Mouse (Mus musculus): Measurements from ENCODE around the gene Gm128.
A peak's percentile ranks its signal among the peaks of the same experiment; 100 is the strongest.

Gm128 gene

GRCm38 (mm10) chr3:95269789-95270188 is 28.4 kb upstream of the Gm128 start:
- DNase-seq (ENCODE audit: low spot score in 2 of 2) = no peak

DNA sequence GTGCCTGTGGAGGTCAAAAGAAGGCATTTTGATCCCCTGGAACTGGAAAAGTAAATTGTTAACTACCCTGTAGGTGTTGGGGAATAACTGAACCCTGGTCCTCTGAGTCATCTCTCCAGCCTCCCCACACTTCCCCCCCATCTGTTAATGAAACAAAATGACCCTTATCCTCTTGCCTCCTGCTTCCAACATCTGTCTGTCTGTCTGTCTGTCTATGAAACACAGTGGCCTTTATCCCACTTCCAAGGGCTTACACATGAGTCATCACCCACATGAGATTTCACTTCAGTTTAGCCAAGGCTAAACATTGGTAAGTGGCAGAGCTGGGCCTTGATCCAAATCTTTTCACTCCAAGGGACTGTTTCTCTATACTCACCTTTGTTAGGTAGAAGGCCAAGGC is 26.5 kb upstream of the Gm128 start:
- DNase-seq (ENCODE audit: low spot score in 2 of 2) = no peak

GRCm38 (mm10) chr3:95266052-95266451 is 24.7 kb upstream of the Gm128 start:
- no peak for DNase-seq (ENCODE audit: low spot score in 2 of 2)

DNA sequence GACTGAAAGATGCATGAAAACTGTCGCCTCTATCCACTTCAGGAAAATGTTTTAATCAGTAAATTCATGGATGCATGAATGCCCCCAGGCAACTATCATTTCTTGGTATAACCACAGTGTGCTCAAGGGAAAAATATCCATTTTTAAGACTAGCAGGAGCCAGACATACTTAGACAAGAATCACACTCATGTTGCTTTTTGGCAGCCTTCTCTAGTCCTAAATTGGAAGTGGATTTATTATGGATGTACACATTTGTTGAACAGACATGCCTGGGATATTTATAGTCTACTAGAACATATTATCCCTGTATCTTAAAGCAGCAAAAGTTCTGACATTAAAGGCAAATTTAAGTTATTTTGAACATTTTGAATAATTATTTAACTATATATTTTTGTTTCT is 23.3 kb upstream of the Gm128 start:
- no peak for DNase-seq (ENCODE audit: low spot score in 2 of 2)

GRCm38 (mm10) chr3:95263089-95263739 is 21.8 kb upstream of the Gm128 start:
- DNase-seq (ENCODE audit: low spot score in 2 of 2) = peak; percentile 73 to 76

- DNase-seq (ENCODE audit: low spot score in 2 of 2) = no peak
Observed at GRCm38 (mm10) chr3:95261975-95262374, 20.6 kb upstream of the Gm128 start.

DNA sequence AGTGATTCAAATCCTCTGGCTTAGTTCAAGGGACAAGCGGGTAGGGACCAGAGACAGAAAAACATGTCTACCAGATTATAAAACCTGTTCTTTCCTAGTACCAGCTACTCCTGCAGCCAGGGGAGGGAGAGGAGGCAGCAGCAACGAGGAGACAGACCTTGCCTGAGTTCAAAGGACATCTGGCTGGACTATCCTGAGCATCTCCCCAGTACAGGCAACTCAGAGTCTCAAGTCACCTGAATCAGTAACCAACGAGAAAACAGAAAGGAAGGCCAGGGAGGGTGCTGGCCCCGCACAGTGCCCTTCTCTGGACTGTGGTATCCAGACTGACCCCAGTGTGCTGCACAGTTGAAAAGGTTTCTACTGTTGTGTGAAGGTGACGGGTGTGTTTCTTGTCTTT is 15.5 kb upstream of the Gm128 start:
- no peak for DNase-seq (ENCODE audit: low spot score in 2 of 2)

GRCm38 (mm10) chr3:95250783-95251424 is 9.5 kb upstream of the Gm128 start, which contains the start of gene Bnipl:
Bnipl (minus strand) TSS chr3:95251193.
- no peak for DNase-seq (ENCODE audit: low spot score in 2 of 2)

GRCm38 (mm10) chr3:95250361-95250760 is 9.0 kb upstream of the Gm128 start:
- no peak for DNase-seq (ENCODE audit: low spot score in 2 of 2)

DNA sequence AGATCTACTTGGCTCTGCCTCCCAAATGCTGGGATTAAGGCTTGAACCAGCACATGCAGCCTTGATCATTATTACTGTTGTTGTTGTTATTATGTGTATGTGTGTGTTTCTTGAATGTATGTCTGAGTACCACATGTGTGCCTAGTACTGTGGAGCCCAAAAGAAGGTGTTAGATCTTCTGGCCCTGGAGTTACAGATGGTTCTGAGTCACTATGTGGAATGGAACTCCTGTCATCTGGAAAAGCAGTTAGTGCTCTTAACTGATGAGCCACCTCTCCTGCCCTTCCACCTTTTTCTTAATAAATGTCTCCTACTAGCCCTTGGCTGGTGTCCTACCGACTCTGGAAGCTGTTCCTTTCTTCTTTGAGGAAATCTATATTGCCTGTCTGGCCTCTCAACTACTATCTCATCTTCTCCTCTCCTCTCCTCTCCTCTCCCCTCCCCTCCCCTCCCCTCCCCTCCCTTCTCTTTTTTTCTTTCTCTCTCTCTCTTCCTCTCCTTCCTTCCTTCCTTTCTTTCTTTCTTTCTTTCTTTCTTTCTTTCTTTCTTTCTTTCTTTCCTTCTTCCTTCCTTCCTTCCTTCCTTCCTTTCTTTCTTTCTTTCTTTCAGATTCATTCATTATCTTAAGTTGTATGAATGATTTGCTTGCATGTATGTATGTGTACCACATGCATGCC is 6.4 kb upstream of the Gm128 start:
- DNase-seq (ENCODE audit: low spot score in 2 of 2) = no peak

- DNase-seq (ENCODE audit: low spot score in 2 of 2) = peak; percentile 40 to 51
Observed at GRCm38 (mm10) chr3:95246465-95247231, 5.2 kb upstream of the Gm128 start.

GRCm38 (mm10) chr3:95243086-95243485 is 1.7 kb upstream of the Gm128 start:
- no peak for DNase-seq (ENCODE audit: low spot score in 2 of 2)

- DNase-seq (ENCODE audit: low spot score in 2 of 2) = no peak
Observed at GRCm38 (mm10) chr3:95240900-95241299, 498 bp downstream of the Gm128 start.

DNA sequence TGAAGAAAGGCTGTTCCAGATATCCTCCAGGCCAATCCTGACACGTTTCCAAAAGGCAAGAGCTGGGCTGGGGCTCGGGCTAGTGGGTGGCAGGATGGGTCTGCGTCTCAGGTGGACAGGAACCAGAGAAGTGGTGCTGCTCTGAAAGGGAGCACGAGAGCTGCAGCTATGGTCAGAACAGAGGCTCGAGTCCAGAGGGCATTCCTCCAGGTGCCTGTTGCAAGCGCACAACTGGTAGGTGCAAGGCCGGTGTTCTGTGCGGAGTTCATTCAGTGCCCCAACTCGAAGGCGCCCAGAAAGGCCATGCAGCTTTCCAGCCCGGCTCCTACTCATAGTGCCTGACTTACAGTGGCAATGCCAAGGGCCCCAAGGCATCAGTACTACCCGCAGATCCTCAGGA is 1.4 kb downstream of the Gm128 start:
- DNase-seq (ENCODE audit: low spot score in 2 of 2) = no peak

DNA sequence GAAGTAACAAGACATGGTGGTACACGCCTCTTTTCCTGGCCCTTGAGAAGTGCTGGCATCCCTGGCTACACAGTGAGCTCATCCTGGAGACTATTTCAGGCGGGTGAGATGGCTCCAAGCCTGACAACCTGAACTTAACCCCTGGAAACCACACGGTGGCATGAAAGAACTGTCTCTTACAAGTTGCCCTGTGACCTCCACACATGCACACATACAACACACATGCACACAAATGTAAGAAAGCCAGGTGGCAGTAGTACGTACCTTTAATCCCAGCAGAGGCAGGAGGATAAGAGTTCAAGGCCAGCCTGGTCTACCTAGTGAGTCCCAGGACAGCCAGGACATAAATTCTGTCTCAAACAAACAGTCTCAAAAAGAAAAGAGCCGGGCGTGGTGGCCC is 2.4 kb downstream of the Gm128 start:
- no peak for DNase-seq (ENCODE audit: low spot score in 2 of 2)

DNA sequence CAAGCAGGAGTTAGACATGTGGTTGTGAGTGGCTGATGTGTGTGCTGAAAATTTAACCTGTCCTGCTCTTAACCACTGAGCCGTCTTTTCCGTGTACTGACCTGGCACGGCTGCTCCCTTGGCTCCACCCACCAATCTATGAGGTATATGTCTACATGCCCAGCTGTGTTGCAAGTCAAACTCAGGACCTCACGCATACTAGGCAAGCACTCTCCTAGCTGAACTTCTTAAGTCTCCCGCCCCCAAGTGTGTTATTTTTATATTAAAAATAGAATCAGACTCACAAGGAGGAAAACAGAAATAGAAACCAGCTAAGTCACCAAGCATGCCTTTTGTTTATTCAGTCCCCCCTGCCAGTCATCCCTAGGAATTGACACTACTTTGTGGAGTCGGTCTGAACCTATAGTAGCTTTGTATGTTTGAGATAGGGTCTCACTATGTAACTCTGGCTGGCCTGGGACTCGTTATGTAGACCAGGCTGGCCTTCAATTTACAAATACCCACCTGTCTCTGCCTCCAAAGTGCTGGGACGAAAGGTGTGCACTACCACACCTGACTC is 3.8 kb downstream of the Gm128 start:
- DNase-seq (ENCODE audit: low spot score in 2 of 2) = no peak

GRCm38 (mm10) chr3:95235386-95236301 is 5.8 kb downstream of the Gm128 start:
- no peak for DNase-seq (ENCODE audit: low spot score in 2 of 2)

GRCm38 (mm10) chr3:95233303-95233980 is 8.0 kb downstream of the Gm128 start:
- no peak for DNase-seq (ENCODE audit: low spot score in 2 of 2)

DNA sequence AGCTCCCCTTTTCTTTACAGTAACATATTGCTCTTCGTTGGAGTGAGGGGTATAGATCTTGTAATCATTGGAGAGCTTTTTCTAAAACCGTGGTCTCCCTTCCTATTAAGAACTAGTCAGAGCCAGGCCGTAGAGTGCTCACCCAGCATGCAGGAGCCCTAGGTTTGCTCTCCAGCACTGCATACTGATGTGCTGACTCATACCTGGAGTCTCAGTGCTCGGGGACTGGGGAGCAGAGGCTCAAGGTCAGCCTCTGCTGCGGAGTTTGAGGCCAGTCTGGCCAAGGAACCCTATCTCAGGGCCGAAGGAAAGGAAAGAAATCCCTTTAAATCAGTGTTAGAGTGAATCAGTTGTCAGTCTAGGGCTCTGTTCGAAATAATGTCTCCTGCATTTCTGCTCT is 8.6 kb downstream of the Gm128 start:
- DNase-seq (ENCODE audit: low spot score in 2 of 2) = no peak

Data from spleen, postnatal 36 days (tissue).